Mouse (Mus musculus) left cerebral cortex, adult 9 months (tissue): Measurements from ENCODE around the gene Nccrp1.

Experiments used
- DNase-seq, 2 experiments: peaks; one replicate each; pipeline ENCODE4 v3.0.0; 2022; ENCODE audit warnings: low spot score in 2 of 2

Gene Nccrp1

DNA sequence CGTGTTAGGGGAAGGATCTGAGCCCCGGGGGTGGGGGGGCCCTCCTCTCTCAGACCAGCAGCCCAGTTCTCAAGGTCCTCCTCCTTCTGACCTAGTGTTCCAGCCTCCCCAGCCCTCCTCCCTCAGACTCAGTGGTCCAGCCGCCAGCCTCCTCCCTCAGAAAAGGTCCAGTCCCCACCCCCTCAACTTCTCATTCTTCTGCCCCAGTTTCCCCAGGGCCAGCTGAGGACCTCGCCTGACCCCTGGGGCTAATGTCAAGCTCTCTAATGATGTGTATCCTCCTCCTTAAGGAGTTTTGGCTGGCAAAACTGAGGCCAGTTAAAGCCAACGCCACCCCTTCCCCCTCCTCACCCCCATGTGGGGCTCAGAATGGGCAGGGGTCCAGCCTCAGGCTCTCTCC, at the start of gene Nccrp1:
TSS of gene Nccrp1 (minus strand) at position 101 of the 400 bp plus-strand sequence.
- DNase-seq: no peak

DNA sequence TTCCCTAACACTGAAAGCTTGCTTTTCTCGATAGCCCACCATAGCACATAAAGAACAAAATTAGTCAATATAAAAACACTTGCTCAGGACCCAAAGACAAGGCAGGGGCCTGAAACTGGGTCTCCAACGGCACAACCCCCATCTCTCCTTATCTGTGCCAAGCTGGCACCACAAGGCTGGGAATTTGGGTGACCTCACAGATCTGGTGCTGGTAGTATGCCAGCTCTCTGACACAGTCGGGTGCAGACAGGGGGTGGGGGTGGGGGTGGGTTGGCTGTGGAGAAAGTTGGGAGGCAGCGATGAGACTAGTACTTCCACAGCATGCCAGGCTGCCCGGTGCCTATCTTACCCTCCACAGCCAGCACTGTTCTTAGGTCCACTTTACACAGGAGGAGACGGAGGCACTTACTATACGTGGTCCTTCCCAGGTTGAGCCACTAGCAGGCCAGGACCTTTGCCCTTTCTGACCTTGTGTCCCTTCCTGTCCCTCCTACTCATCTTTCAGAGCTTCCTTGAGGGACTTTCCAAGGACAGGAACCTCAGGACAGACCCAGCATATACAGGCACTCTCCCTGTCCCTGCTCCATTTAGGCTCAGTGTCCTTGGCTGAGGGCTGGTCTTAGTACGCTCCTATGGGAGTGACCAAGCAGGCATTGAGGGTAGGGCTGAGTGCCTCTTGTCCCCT, 48.8 kb upstream of the Nccrp1 start:
- no peak for DNase-seq

DNA sequence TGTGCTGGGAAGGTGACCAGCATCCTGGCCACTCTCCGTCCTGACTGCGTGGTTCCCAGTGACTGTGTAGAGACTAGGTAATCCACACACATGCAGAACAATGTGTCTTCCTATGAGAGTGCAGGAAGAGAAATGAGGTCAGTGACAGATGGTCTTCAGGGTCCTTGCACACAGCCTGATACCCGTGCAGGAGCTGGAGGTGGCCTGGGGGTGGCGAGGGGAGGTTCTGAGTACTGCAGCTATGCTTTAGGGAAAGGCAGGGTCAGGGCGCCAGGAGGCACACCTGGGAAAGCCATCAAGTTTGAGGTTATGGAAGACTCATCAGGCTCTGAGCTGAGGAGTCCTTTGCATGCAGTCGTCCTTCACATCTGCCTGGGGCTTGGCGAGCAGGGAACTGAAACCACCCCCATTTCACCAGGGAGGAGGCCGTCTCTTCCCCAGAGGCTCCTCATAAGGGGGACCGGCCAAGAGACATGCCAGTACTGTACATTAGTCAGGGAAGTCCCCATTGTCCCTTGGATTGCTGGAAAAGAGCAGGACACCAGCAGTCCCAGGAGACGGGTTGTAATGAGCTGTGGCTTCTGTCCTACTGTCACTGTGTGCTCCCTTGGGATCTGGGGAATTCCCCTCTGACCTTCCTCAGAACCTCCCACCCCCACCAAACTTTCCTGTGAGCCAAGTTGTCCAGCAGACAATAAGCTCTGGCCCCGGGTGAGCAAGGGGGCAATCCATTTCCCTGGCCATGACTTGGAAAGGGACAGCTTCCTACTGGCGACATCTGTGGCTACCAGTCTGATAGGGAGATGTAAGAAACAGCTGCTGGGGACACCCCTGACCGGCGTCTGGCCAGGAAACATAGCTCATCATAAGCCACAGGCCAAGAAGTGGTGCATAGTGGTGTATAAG, 46.4 kb upstream of the Nccrp1 start:
- DNase-seq: no peak

DNA sequence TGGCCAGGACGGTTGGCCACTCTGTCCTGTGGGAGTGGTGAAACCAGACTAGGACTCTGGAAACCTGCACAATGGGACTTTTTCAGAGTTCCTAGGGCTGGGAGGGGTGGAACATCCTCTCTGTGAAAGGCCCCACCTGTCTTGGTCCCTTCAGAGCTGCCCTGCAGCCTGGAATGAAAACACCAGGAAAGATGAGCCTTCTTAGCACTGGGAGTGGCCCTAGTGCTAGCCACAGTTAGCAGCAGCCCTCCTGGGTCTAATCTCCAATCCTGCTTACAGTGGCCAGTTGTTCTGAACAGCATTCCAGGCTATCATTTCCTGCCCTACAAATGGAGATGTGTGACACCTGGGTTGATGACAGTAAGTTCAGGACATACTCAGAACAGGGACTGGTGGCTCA, 44.8 kb upstream of the Nccrp1 start:
- no peak for DNase-seq

DNA sequence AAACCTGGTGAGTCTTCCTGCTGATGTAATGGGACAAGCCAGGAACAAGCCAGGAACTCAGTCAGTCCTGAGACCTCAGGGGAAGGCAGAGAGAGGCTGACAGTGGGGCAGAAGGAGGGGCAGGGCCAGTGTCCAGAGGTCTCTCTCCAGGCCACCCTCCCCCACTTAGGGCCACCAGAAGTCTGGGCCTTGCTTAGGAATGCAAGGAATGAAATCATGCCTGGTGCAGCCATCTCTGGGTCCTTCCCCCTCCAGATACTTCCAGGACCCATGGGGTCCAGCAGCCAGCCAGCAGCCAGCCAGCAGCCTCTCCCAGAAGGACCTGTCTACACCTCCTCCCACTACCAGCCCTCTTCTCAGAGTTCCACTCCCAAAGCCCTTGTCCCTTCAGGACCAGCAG, 40.6 kb upstream of the Nccrp1 start:
- DNase-seq: no peak

DNA sequence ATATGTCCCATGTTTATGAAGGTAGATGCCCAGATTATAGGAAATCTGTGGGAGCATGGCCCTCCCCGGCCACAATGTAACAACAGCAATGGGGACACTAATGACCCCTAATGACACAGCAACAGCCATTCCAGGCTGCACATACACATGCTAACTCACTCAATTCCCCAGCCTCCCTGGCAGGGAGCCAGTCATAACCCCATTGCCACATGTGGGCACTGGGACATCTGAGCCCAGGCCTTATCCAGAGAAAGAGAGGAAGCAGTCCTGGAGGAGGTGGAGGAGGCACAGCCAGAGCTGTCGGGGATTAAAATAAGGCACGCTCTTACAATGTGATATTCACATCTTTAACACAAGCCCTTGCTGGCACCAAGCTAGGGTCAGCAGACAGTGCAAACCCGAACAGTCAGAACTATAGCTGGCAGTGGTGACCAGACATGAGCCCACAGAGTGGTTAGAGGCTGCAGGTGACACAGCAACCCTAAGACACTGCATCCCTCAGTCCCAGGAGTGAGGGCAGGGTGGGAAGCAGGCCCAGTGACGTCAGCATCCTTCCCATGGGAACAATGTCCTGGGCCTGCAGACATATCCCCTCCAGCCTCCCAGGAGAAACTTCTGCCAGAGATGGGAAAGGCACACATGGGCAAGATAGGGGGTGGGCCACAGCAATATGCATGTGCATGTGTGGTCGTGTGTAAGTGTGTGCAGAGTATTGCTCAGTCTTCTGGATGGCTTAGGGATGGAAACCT, 39.8 kb upstream of the Nccrp1 start:
- DNase-seq: no peak

DNA sequence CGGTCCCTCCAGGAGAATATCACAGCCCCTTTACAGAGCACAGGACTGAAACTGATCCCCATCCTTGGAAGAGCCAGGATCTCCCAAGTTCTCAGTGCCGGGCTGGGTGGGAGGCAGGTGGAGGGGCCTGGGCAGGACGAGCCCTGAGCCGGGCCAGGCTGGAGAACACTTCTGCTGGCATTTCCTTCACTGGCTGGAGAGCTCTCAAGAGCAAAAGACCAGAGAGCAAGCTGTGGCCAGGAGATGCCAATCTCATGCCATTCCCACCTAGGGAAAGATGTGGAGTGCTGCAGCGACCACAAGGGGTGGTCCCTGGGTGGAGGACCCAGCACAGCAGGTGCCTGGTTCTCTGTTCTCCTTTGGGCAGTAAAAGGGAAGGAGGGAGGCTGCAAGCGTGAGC, 37.9 kb upstream of the Nccrp1 start:
- no peak for DNase-seq

DNA sequence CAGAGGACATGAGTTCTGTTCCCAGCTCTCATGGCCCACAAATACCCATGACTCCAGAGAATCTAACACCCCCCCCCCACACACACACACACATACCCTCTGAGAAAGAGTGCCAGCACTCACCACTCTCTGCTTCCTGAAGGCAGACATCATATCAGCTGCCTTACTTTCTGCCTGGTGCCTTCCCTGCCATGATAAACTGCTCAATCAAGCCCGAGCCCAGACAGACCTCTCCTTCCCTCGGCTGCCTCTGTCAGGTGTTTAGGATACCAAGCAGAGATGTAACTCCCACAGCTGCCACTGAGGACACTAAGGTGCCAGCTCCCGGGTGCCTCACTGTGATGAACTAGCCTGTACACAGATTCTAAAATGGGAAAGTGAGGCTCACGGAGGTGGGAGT, 37.4 kb upstream of the Nccrp1 start:
- no peak for DNase-seq

DNA sequence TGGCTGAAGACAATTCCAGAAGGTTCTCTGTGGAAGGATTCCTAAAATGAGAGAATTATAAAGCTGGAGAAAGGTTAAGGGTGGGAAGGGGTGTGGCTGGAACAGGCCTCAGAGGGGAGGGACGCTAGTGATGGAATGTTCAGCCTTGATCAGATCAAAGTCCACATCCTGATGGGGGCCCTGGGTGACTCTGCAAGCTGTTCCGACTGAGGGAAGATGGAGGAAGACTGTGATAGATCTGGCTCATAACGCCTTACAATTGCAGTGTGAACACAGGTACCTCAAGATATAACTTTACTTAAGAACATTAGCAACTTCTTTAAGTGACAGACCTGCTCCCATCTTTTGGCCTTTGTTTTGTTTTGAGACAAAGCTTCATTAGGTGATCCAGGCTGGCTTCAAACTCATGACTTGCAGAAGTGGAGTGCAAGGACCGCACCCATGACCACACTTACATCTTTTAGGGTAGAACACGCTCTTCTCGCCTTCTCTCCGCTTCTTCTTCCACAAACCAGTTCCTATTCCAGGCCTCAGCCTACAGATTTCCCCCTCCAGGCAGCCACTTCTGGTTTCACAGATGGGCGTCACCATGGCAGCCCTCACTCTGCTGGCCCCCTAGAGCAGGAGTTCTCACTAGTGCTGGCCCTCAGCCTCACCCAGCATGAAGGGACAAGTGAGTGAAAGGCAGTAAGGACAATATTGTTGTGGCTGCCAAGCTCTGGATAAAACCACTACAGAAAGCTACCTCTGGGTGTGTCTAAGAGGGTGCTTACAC, 36.7 kb upstream of the Nccrp1 start:
- peak in 1 of 2 experiments; percentile 49 for DNase-seq

DNA sequence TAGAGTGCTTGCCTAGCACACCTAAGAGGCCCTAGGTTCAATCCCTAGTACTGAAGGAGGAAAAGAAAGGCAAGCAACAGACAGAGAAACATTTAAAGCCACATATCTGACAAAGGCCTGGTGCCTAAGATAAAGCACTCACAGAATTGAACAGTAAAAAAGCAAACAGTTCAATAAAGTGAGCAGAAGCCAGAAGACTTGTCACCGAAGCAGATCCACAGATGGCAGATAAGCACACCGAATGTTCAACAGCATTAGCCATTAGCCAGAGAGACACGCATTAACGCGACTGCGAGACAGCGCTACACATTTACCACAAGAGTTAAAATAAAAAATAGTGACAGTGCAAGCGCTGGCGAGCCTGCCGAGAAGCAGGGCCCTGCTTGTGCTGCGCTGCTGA, 35.8 kb upstream of the Nccrp1 start:
- no peak for DNase-seq

DNA sequence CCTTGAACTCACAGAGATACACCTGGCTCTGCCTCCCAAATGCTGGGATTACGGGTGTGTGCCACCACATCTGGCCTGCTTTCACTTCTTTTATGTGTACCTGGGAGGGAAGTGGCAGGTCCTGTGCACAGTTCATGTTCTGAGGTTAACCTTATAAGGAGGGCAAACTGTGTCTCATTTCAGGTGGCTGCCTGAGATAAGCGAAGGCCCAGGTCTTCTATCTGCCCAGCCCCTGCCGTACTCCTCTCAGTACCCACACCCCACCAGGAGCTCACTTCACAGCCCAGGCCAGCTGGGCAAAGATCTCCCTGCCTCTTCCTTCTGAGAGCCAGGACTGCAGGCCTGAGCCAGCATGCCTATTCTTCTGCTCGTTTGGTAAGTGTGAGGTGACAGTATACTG, 34.7 kb upstream of the Nccrp1 start:
- no peak for DNase-seq

DNA sequence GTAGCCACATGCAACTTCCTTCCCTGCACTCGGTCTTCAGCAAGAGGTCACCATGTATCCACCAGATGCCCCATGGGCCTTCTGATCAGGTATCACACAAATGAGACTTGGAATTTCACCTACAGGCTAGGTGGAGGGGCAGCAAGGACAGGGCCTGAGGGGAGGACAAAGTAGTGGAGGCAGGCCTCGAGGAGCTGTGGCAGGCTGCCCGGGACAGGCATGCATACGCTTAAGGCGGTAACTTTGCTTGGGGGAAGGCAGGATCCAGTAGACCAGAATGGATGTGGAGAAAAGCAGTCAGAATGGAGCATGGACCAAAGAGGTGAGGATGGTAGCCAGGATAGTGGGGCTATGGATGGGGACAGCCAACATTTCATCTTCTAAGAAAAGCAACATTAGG, 32.8 kb upstream of the Nccrp1 start:
- no peak for DNase-seq

DNA sequence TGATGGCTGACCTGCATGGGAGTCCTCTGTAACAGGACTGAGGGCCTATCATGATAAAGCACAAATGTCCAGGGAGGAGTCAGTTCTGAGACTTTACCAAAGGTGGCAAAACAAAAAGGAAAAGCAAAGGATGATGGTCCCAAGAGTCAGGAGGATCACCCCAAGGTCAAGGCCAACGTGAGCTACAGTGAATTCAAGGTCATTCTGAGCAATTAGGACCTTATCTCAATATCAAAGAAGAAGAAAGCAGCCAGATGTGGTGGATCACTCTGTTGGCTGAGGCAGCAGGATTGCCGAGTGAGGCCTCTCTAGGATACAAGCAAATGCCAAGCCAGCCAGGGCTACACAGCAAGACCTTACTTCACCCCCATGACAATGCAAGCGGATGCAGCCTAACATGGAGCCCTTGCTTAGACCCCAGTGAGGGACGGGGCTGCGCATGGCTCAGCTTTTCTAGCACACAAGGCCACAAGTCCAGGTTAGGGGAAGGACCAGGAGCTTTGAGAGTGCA, 31.5 kb upstream of the Nccrp1 start:
- DNase-seq: no peak

DNA sequence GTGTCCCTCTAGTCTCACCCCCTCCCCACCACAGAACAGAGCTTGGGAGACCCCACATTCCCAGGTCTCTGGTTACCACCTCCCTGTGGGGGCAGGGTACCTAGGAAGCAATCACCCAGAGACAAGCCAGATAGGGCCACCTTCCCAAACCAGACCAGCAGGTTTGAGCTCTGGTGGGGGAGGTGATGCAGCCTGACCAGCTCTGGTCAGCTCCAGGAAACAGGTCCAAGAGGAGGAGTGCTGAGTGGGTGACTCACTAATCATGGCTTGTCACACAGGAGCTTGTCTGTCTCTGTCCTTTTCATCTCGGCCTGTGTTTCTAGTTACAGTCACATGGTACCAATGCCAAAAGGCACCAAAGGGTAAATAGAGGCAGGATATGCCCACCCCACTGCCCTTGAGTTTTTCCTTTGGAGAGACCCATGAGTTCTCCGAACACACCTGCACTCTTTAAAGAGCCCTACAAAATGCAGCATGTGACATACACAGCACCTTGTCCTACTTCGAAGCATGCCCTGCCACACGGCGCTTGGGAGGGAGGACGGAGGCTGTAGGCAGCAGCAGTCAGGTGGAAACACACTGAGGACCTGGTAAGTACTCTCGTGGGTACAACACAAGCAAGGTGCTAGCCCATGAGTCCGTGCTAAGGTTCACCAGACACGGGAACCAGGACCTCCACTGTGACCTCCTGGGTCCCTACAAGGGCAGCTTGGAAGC, 30.9 kb upstream of the Nccrp1 start:
- no peak for DNase-seq

DNA sequence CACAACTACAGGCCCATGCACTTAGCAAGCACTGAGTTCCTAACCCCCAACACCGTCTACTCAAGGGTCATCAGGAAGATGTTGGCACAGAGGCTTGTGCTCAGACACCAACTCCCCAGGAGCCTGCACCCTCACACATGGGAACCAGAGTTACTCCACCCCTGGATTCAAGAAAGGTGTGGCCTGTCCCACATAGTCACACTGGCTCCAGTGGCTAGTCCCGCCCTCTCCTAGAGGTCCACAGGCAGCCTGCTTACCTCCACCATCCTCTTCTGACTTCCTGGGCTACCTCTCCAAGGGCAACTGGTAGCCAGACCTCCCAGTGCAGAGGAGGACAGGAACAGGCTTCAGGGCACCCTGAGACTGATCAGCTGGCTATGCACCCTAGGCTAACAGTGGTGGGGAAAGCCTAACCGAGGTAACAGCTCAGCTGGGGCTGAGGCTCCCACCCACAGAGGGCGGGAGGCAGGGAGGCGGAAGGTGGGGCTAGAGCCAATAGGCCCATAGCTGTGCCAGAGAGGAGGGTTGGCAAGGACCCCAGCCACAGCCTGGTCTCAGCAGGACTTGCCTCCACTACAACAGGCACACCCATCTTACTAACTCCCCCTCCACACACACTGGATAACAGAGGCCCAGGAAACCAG, 29.3 kb upstream of the Nccrp1 start:
- DNase-seq: no peak

DNA sequence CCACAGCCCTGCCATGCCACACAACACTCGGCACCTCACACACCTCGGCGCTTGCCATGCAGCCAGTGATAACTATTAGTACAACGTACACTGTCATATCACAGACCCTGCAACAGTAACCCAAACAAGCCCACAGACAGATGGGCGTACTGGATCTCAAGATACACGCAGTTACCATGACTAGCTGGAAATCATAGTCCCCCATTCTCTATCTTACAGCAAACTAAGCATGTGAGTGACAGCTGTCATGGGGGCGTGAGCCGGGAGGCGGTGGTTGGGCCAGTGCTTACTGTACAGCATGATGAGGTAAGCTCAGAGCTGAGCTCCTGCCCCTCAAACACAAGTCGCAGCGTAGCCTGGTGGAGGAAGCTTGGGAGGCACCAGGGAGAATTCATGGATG, 28.5 kb upstream of the Nccrp1 start:
- no peak for DNase-seq

DNA sequence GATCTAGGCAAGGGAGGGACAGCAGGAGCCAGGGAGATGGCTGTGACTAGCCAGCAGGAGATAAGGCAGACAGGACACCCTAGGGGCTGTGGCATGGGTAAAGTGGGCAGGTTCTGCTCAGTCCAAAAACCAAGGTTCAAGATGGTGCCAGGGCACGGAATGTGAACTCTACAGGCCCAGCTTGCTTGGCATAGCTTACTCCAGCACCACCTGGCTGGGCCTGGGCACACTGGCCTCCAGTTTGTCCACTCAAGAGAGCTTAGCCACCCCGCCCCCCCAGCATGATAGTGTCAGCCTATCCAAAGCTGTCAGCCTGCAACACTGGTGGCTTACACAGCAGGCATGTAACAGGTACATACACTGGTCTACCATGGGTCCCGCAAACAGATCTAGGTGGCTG, 26.2 kb upstream of the Nccrp1 start:
- no peak for DNase-seq

DNA sequence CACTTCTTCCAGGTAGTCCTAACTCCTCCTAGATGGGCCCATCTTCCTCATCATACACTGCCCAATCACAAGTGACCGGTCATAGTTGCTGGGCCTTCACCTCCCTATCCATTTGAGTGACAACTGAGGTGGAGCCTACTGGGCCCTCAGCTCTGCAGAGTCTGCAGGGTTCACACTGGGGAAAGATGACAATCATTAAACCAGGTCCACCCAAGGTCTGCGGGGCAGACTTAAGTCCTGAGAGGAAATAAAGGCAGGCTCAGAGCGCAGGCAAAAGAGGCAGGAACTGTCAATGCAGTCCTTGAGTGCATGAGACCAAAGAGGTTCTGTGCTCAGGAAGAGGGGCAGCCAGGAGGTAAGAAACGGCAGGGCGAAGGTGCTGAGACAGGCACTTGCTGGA, 25.6 kb upstream of the Nccrp1 start:
- no peak for DNase-seq

DNA sequence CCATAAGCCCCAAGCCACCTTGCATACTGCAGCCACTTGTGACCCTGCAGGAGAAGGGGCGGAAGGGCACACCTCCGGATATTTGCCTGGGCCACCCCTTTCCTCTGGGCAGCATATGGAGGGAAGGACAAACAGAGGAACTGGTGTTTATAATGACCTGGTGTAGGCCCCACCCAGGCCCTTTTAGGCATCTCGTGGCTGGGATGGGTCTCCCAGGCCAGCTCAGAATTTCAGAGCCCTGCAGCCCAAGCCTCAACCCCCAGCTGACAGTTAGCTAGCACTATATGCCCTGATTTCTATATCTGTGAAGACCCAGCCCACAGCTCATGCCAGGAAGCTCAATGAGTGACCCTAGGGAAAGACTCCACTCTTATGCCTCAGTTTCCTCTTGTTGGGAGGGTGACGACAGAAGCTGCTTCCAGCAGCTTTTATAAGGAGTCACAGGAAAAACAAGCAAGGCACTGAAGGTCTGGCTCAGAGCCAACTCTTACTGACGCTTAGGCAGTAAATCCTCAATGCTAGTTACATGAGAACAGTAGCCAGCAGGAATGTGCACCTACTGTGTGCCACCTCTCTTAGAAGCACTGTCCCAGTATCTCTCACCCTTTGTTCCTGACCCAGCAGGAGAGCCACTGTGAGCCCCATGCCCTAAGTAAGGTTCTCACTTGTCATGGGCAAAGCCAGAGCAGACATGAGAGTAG, 24.1 kb upstream of the Nccrp1 start:
- DNase-seq: no peak
